Mouse (Mus musculus) Patski (cell line): Measurements from ENCODE around the gene Pigk. TPM values are rescaled to one million over a fixed set of nuclear protein-coding genes. Genes with fewer than 3 reads are reported as not detected.

ENCODE experiments used
- ATAC-seq: fragments of 100-300 bp; one replicate; pipeline ENCODE4 v1.8.0; 2021
- CTCF ChIA-PET: fragments of 350-600 bp; sonication (Branson Sonifier 250); formaldehyde crosslinking; loops from one replicate; lab custom pipeline; 2022; ENCODE audit warnings: inconsistent platforms; lab: Charles Lee
- POLR2A ChIA-PET: fragments of 350-600 bp; sonication (Branson Sonifier 250); formaldehyde crosslinking; loops from one replicate; lab custom pipeline; 2022; ENCODE audit warnings: antibody characterized with exemption, inconsistent platforms; lab: Charles Lee
- DNase-seq: peaks from one replicate; pipeline ENCODE4 v3.0.0-alpha.2; 2011; ENCODE audit warnings: low read depth, low spot score
- H3K27me3 ChIP-seq: fragments of 371-371 bp; one replicate; pipeline ENCODE4 v1.5.1; 2021
- CTCF ChIP-seq: fragments of 100-300 bp; IDR thresholded peaks from one replicate; pipeline ENCODE4 v1.5.1; 2021
- in situ Hi-C: fragments of 300-500 bp; cut with MboI; formaldehyde crosslinking; loops from 3 replicates; pipeline ENCODE4 v1.11.1; 2018; ENCODE audit warnings: low pct_unique_long_range_greater_than_20kb, mixed read lengths
- polyA plus RNA-seq: library from polyadenylated mRNA; unstranded; gene quantifications from one replicate; pipeline ENCODE4 v1.2.3, GENCODE M21; 2021

Gene Pigk
- polyA plus RNA-seq, 1 experiment from 2014 or later, result 103 TPM

GRCm38 (mm10) chr3:152917579-152917978 lies 203.7 kb downstream of the Pigk start:
- in situ Hi-C loops, result no loop called here
- ChIA-PET POLR2A (interaction anchor here (0.9 kb wide), 1 partner anchor 59 kb away, joined by 3 read pairs; no protein-coding TSS in a partner anchor), CTCF (interaction anchor here (1.3 to 1.6 kb wide), 3 partner anchors 11 to 20 kb away, joined by 3 read pairs; no protein-coding TSS in a partner anchor)
- H3K27me3 ChIP-seq, result no peaks in the 10 kb centered on the region
- TF ChIP-seq CTCF, result no peak
- ATAC-seq (no peak), DNase-seq (no peak)

- POLR2A ChIA-PET, result no interaction called here
- DNase-seq (no peak), ATAC-seq (no peak)
- CTCF ChIA-PET, result interaction anchor here (1.5 to 1.6 kb wide), 2 partner anchors 15 to 18 kb away, joined by 3 read pairs; no protein-coding TSS in a partner anchor
- in situ Hi-C loops, result no loop called here
- TF ChIP-seq CTCF, result no peak
- no peaks in the 10 kb centered on the region for H3K27me3 ChIP-seq
Observed at GRCm38 (mm10) chr3:152919101-152919500, 205.2 kb downstream of the Pigk start.

GRCm38 (mm10) chr3:152920365-152920764 lies 206.5 kb downstream of the Pigk start:
- POLR2A ChIA-PET, result no interaction called here
- H3K27me3 ChIP-seq, result no peaks in the 10 kb centered on the region
- no peak for TF ChIP-seq CTCF
- in situ Hi-C loops, result no loop called here
- peak; percentile 94 for ATAC-seq
- peak; percentile 75 for DNase-seq
- CTCF ChIA-PET, result interaction anchor here (0.9 kb wide), 3 partner anchors 10 to 137 kb away, joined by 3 read pairs; no protein-coding TSS in a partner anchor

- in situ Hi-C loops, result no loop called here
- ATAC-seq (no peak), DNase-seq (no peak)
- no peaks in the 10 kb centered on the region for H3K27me3 ChIP-seq
- TF ChIP-seq CTCF, result no peak
- CTCF ChIA-PET, result interaction anchor here (1.1 to 2.0 kb wide), 4 partner anchors 9 to 34 kb away, joined by 3 to 6 read pairs (median 5); no protein-coding TSS in a partner anchor
- POLR2A ChIA-PET, result no interaction called here
Observed at GRCm38 (mm10) chr3:152923530-152923929, 209.6 kb downstream of the Pigk start.

- no peak for TF ChIP-seq CTCF
- DNase-seq (no peak), ATAC-seq (no peak)
- no peaks in the 10 kb centered on the region for H3K27me3 ChIP-seq
- ChIA-PET CTCF (interaction anchor here (1.3 to 6.0 kb wide), 3 partner anchors 10 to 30 kb away, joined by 3 to 38 read pairs (median 5); no protein-coding TSS in a partner anchor), POLR2A (no interaction called here)
- in situ Hi-C loops, result no loop called here
Observed at GRCm38 (mm10) chr3:152925364-152925763, 211.5 kb downstream of the Pigk start.

- in situ Hi-C loops, result no loop called here
- ATAC-seq (no peak), DNase-seq (no peak)
- POLR2A ChIA-PET, result no interaction called here
- no peak for TF ChIP-seq CTCF
- H3K27me3 ChIP-seq, result no peaks in the 10 kb centered on the region
- CTCF ChIA-PET, result interaction anchor here (1.3 to 6.0 kb wide), 3 partner anchors 16 to 37 kb away, joined by 3 to 38 read pairs (median 3); no protein-coding TSS in a partner anchor
Observed at GRCm38 (mm10) chr3:152926166-152926565, 212.3 kb downstream of the Pigk start.

GRCm38 (mm10) chr3:152928287-152928975 lies 214.5 kb downstream of the Pigk start:
- ATAC-seq, result no peak
- ChIA-PET CTCF (interaction anchor here (1.2 to 6.0 kb wide), 5 partner anchors 10 to 55 kb away, joined by 3 to 38 read pairs (median 3); no protein-coding TSS in a partner anchor), POLR2A (no interaction called here)
- in situ Hi-C loops, result no loop called here
- H3K27me3 ChIP-seq, result no peaks in the 10 kb centered on the region
- TF ChIP-seq CTCF, result no peak
- no peak for DNase-seq

- no peak for DNase-seq
- CTCF ChIA-PET, result interaction anchor here (1.3 to 6.0 kb wide), 4 partner anchors 13 to 40 kb away, joined by 3 to 38 read pairs (median 4); no protein-coding TSS in a partner anchor
Observed at GRCm38 (mm10) chr3:152929256-152929787, 215.4 kb downstream of the Pigk start.

GRCm38 (mm10) chr3:152929788-152930281 lies 215.9 kb downstream of the Pigk start:
- no peak for TF ChIP-seq CTCF
- no peak for DNase-seq
- no peaks in the 10 kb centered on the region for H3K27me3 ChIP-seq
- POLR2A ChIA-PET, result no interaction called here
- no peak for ATAC-seq
- in situ Hi-C loops, result no loop called here
- CTCF ChIA-PET, result interaction anchor here (1.6 to 6.0 kb wide), 3 partner anchors 13 to 24 kb away, joined by 3 to 38 read pairs (median 4); no protein-coding TSS in a partner anchor

More at GRCm38 (mm10) chr3:152929256-152929787, 215.4 kb downstream of the Pigk start:
- TF ChIP-seq CTCF, result no peak
- in situ Hi-C loops, result no loop called here
- no peaks in the 10 kb centered on the region for H3K27me3 ChIP-seq
- POLR2A ChIA-PET, result no interaction called here
- no peak for ATAC-seq

- no peaks in the 10 kb centered on the region for H3K27me3 ChIP-seq
- in situ Hi-C loops, result no loop called here
- ChIA-PET CTCF (interaction anchor here (2.2 kb wide), 1 partner anchor 11 kb away, joined by 9 read pairs; no protein-coding TSS in a partner anchor), POLR2A (no interaction called here)
- no peak for TF ChIP-seq CTCF
- DNase-seq (no peak), ATAC-seq (no peak)
Observed at GRCm38 (mm10) chr3:152931354-152931753, 217.5 kb downstream of the Pigk start.
